Mouse (Mus musculus) midbrain, embryonic 14.5 days (tissue): Measurements from ENCODE around the gene Armc2. TPM values are rescaled to one million over a fixed set of nuclear protein-coding genes. Genes with fewer than 3 reads are reported as not detected.

ENCODE experiments used
- ATAC-seq: fragments of 200-750 bp; cut with Nextera tagmentation; 2 replicates; pipeline ENCODE4 v1.8.0; 2017; ENCODE audit warnings: moderate number of reproducible peaks, moderate library complexity; ENCODE audit not compliant: low FRiP score, low TSS enrichment
- DNase-seq: peaks from one replicate; pipeline ENCODE4 v3.0.0-alpha.2; 2015
- H3K27ac ChIP-seq: fragments of 300-500 bp; sonication (generic); replicated peaks from 2 replicates; pipeline ENCODE4 v1.5.1; 2014; ENCODE audit warnings: mild to moderate bottlenecking, low read depth, low read length, moderate library complexity
- H3K27me3 ChIP-seq: fragments of 300-500 bp; sonication (generic); 2 replicates; pipeline ENCODE4 v1.6.1; 2014; ENCODE audit warnings: low read length, control low read depth, mixed read lengths; ENCODE audit not compliant: control insufficient read depth, insufficient read depth
- H3K36me3 ChIP-seq: fragments of 300-500 bp; sonication (generic); 2 replicates; pipeline ENCODE4 v1.6.1; 2014; ENCODE audit warnings: low read length, control low read depth; ENCODE audit not compliant: control insufficient read depth, insufficient read depth
- H3K4me1 ChIP-seq: fragments of 300-500 bp; sonication (generic); 2 replicates; pipeline ENCODE4 v1.6.1; 2014; ENCODE audit warnings: mild to moderate bottlenecking, antibody characterized with exemption, low read length, control low read depth; ENCODE audit not compliant: control insufficient read depth, insufficient read depth
- H3K4me2 ChIP-seq: fragments of 300-500 bp; sonication (generic); 2 replicates; pipeline ENCODE4 v1.6.1; 2014; ENCODE audit warnings: mild to moderate bottlenecking, low read length, moderate library complexity
- H3K4me3 ChIP-seq: fragments of 300-500 bp; sonication (generic); replicated peaks from 2 replicates; pipeline ENCODE4 v1.5.1; 2014; ENCODE audit warnings: low read depth, low read length
- H3K9ac ChIP-seq: fragments of 300-500 bp; sonication (generic); replicated peaks from 2 replicates; pipeline ENCODE4 v1.6.1; 2014; ENCODE audit warnings: mild to moderate bottlenecking, low read length, moderate library complexity
- H3K9me3 ChIP-seq: fragments of 300-500 bp; sonication (generic); 2 replicates; pipeline ENCODE4 v1.6.1; 2016; ENCODE audit warnings: low read length, control low read depth, mixed read lengths; ENCODE audit not compliant: control insufficient read depth
- WGBS: fragments of 180-500 bp; shearing (Covaris S2); extraction: QIAGEN DNeasy Blood & Tissue Kit; methylation state at CpG from one replicate; pipeline ENCODE4 v1.1.7; 2014; 5-methylcytosine and 5-hydroxymethylcytosine counted together
- polyA plus RNA-seq: library from polyadenylated mRNA; unstranded; fragments of >200 nt; fragmentation: Nextera tagmentation; extraction: Ambion mirVana; gene quantifications from 2 replicates; pipeline ENCODE4 v1.2.1, GENCODE M21; 2014

Gene Armc2
- polyA plus RNA-seq, 1 experiment from 2014 or later = 11.2 TPM

- H3K9me3 ChIP-seq = no peaks in the 10 kb centered on the region
- H3K27ac ChIP-seq = no peak overlapping the region
- H3K4me3 ChIP-seq = no peak overlapping the region
- ATAC-seq (no peak), DNase-seq (peak; percentile 27)
- peaks cover 4% of the 10 kb centered on the region; the same call in 1 of the 2 replicates for H3K4me1 ChIP-seq
- no peak overlapping the region for H3K9ac ChIP-seq
- H3K27me3 ChIP-seq = no peaks in the 10 kb centered on the region
- no peak overlapping the region for H3K4me2 ChIP-seq
- no peaks in the 10 kb centered on the region for H3K36me3 ChIP-seq
- 3% methylated on average over 4 of the region's 4 CpGs for WGBS
Observed at GRCm38 (mm10) chr10:41881438-41881837, 136.8 kb downstream of the Armc2 start.

GRCm38 (mm10) chr10:41880777-41881176 is 137.5 kb downstream of the Armc2 start:
- H3K4me1 ChIP-seq = peaks cover 4% of the 10 kb centered on the region; the same call in 1 of the 2 replicates
- no peak overlapping the region for H3K4me3 ChIP-seq
- WGBS = 21% methylated on average over 1 of the region's 1 CpGs
- H3K27me3 ChIP-seq = no peaks in the 10 kb centered on the region
- ATAC-seq = no peak
- no peaks in the 10 kb centered on the region for H3K36me3 ChIP-seq
- no peaks in the 10 kb centered on the region for H3K9me3 ChIP-seq
- H3K9ac ChIP-seq = no peak overlapping the region
- no peak for DNase-seq
- H3K4me2 ChIP-seq = no peak overlapping the region
- H3K27ac ChIP-seq = no peak overlapping the region

GRCm38 (mm10) chr10:41880206-41880605 is 138.0 kb downstream of the Armc2 start:
- Histone ChIP-seq H3K4me2 (no peak overlapping the region), H3K27me3 (no peaks in the 10 kb centered on the region), H3K36me3 (no peaks in the 10 kb centered on the region), H3K4me3 (no peak overlapping the region), H3K9ac (no peak overlapping the region), H3K9me3 (no peaks in the 10 kb centered on the region), H3K4me1 (peaks cover 4% of the 10 kb centered on the region; the same call in 1 of the 2 replicates), H3K27ac (no peak overlapping the region)
- no peak for DNase-seq
- WGBS = 67% methylated on average over 4 of the region's 4 CpGs
- no peak for ATAC-seq

- no peaks in the 10 kb centered on the region for H3K36me3 ChIP-seq
- no peak overlapping the region for H3K27ac ChIP-seq
- peaks cover 4% of the 10 kb centered on the region; the same call in 1 of the 2 replicates for H3K4me1 ChIP-seq
- no peak overlapping the region for H3K4me3 ChIP-seq
- DNase-seq (no peak), ATAC-seq (no peak)
- H3K9me3 ChIP-seq = no peaks in the 10 kb centered on the region
- H3K9ac ChIP-seq = no peak overlapping the region
- H3K27me3 ChIP-seq = no peaks in the 10 kb centered on the region
- 95% methylated on average over 1 of the region's 1 CpGs for WGBS
- no peak overlapping the region for H3K4me2 ChIP-seq
Observed at GRCm38 (mm10) chr10:41879675-41880074, 138.6 kb downstream of the Armc2 start.

- Histone ChIP-seq H3K9ac (no peak overlapping the region), H3K4me3 (no peak overlapping the region), H3K27me3 (no peaks in the 10 kb centered on the region), H3K4me1 (peaks cover 4% of the 10 kb centered on the region; the same call in 1 of the 2 replicates), H3K4me2 (no peak overlapping the region), H3K9me3 (no peaks in the 10 kb centered on the region), H3K27ac (no peak overlapping the region), H3K36me3 (no peaks in the 10 kb centered on the region)
- WGBS = 88% methylated on average over 11 of the region's 11 CpGs
- DNase-seq (no peak), ATAC-seq (no peak)
Observed at GRCm38 (mm10) chr10:41878344-41878743, 139.9 kb downstream of the Armc2 start.

- no peak overlapping the region for H3K9ac ChIP-seq
- no peaks in the 10 kb centered on the region for H3K9me3 ChIP-seq
- H3K27ac ChIP-seq = no peak overlapping the region
- DNase-seq (no peak), ATAC-seq (no peak)
- H3K4me2 ChIP-seq = no peak overlapping the region
- no peaks in the 10 kb centered on the region for H3K4me1 ChIP-seq
- no peak overlapping the region for H3K4me3 ChIP-seq
- no peaks in the 10 kb centered on the region for H3K36me3 ChIP-seq
- no peaks in the 10 kb centered on the region for H3K27me3 ChIP-seq
Observed at GRCm38 (mm10) chr10:41875624-41876023, 142.6 kb downstream of the Armc2 start.

- Histone ChIP-seq H3K4me2 (no peak overlapping the region), H3K27me3 (no peaks in the 10 kb centered on the region), H3K36me3 (no peaks in the 10 kb centered on the region), H3K27ac (no peak overlapping the region), H3K9ac (no peak overlapping the region), H3K4me1 (no peaks in the 10 kb centered on the region), H3K9me3 (no peaks in the 10 kb centered on the region), H3K4me3 (no peak overlapping the region)
- 73% methylated on average over 2 of the region's 2 CpGs for WGBS
- no peak for ATAC-seq
- DNase-seq = no peak
Observed at GRCm38 (mm10) chr10:41871564-41871963, 146.7 kb downstream of the Armc2 start.

GRCm38 (mm10) chr10:41870101-41870500 is 148.1 kb downstream of the Armc2 start:
- no peaks in the 10 kb centered on the region for H3K36me3 ChIP-seq

GRCm38 (mm10) chr10:41867956-41868355 is 150.3 kb downstream of the Armc2 start:
- Histone ChIP-seq H3K9me3 (no peaks in the 10 kb centered on the region), H3K36me3 (no peaks in the 10 kb centered on the region), H3K9ac (no peak overlapping the region), H3K27ac (no peak overlapping the region), H3K4me3 (no peak overlapping the region), H3K27me3 (no peaks in the 10 kb centered on the region), H3K4me1 (no peaks in the 10 kb centered on the region), H3K4me2 (no peak overlapping the region)
- 87% methylated on average over 5 of the region's 5 CpGs for WGBS
- DNase-seq = no peak
- ATAC-seq = no peak

More at GRCm38 (mm10) chr10:41870101-41870500, 148.1 kb downstream of the Armc2 start:
- ATAC-seq (no peak), DNase-seq (no peak)
- Histone ChIP-seq H3K9me3 (no peaks in the 10 kb centered on the region), H3K9ac (no peak overlapping the region), H3K27me3 (no peaks in the 10 kb centered on the region), H3K27ac (no peak overlapping the region), H3K4me3 (no peak overlapping the region), H3K4me1 (no peaks in the 10 kb centered on the region), H3K4me2 (no peak overlapping the region)
- 54% methylated on average over 2 of the region's 2 CpGs for WGBS
